Mouse (Mus musculus): Measurements from ENCODE around the gene Srms. TPM values are rescaled to one million over a fixed set of nuclear protein-coding genes. Genes with fewer than 3 reads are reported as not detected.
A peak's percentile ranks its signal among the peaks of the same experiment; 100 is the strongest.
"Not testable (repeated sequence)": the region's sequence is repeated elsewhere in the genome, so short reads cannot be mapped to it uniquely, and the experiment has no call there.

The Srms gene
- polyA plus RNA-seq, 1 experiment from 2014 or later, result not detected

GRCm38 (mm10) chr2:181193044-181193443, 19.9 kb downstream of the Srms start:
- ATAC-seq (replicated peaks; ENCODE audit: insufficient number of reproducible peaks, low FRiP score, low TSS enrichment, low read depth) (no peak), DNase-seq (ENCODE audit: low spot score) (no peak)
- Histone ChIP-seq H3K9ac (replicated peaks; ENCODE audit: low read length) (no peak overlapping the region), H3K4me3 (ENCODE audit: low read depth, low read length) (no peak overlapping the region), H3K4me2 (ENCODE audit: low read depth, low read length) (no peak overlapping the region), H3K27me3 (ENCODE audit: control insufficient read depth, insufficient read depth, low read length) (no peaks in the 10 kb centered on the region), H3K9me3 (replicated peaks; ENCODE audit: control insufficient read depth, low read length) (no peaks in the 10 kb centered on the region), H3K4me1 (ENCODE audit: control insufficient read depth, insufficient read depth, low read length) (peaks cover 5% of the 10 kb centered on the region; the same call in 1 of the 2 replicates), H3K27ac (replicated peaks; ENCODE audit: low read depth, low read length) (no peak overlapping the region), H3K36me3 (replicated peaks; ENCODE audit: control insufficient read depth, insufficient read depth, low read depth, low read length) (no peaks in the 10 kb centered on the region)
- 82% methylated on average over 3 of the region's 3 CpGs for WGBS

- Histone ChIP-seq H3K9me3 (replicated peaks; ENCODE audit: control insufficient read depth, low read length) (no peaks in the 10 kb centered on the region), H3K4me2 (ENCODE audit: low read depth, low read length) (no peak overlapping the region), H3K4me3 (ENCODE audit: low read depth, low read length) (no peak overlapping the region), H3K27me3 (ENCODE audit: control insufficient read depth, insufficient read depth, low read length) (no peaks in the 10 kb centered on the region), H3K36me3 (replicated peaks; ENCODE audit: control insufficient read depth, insufficient read depth, low read depth, low read length) (no peaks in the 10 kb centered on the region), H3K4me1 (ENCODE audit: control insufficient read depth, insufficient read depth, low read length) (peaks cover 5% of the 10 kb centered on the region; the same call in 1 of the 2 replicates), H3K9ac (replicated peaks; ENCODE audit: low read length) (no peak overlapping the region), H3K27ac (replicated peaks; ENCODE audit: low read depth, low read length) (no peak overlapping the region)
- ATAC-seq (replicated peaks; ENCODE audit: insufficient number of reproducible peaks, low FRiP score, low TSS enrichment, low read depth), result no peak
- 70% methylated on average over 4 of the region's 4 CpGs for WGBS
- DNase-seq (ENCODE audit: low spot score), result no peak
Measured at GRCm38 (mm10) chr2:181191936-181192335, 21.0 kb downstream of the Srms start.

- H3K9ac ChIP-seq (replicated peaks; ENCODE audit: low read length); H3K27me3 ChIP-seq (ENCODE audit: control insufficient read depth, insufficient read depth, low read length); H3K4me1 ChIP-seq (ENCODE audit: control insufficient read depth, insufficient read depth, low read length); H3K27ac ChIP-seq (replicated peaks; ENCODE audit: low read depth, low read length); H3K9me3 ChIP-seq (replicated peaks; ENCODE audit: control insufficient read depth, low read length); ATAC-seq (replicated peaks; ENCODE audit: insufficient number of reproducible peaks, low FRiP score, low TSS enrichment, low read depth); H3K4me3 ChIP-seq (ENCODE audit: low read depth, low read length); DNase-seq (ENCODE audit: low spot score); H3K36me3 ChIP-seq (replicated peaks; ENCODE audit: control insufficient read depth, insufficient read depth, low read depth, low read length); H3K4me2 ChIP-seq (ENCODE audit: low read depth, low read length): not testable (repeated sequence)
- WGBS, result 69% methylated on average over 4 of the region's 4 CpGs
Measured at GRCm38 (mm10) chr2:181191385-181191784, 21.6 kb downstream of the Srms start.

GRCm38 (mm10) chr2:181189321-181189720, 23.7 kb downstream of the Srms start:
- H3K36me3 ChIP-seq (replicated peaks; ENCODE audit: control insufficient read depth, insufficient read depth, low read depth, low read length), result no peaks in the 10 kb centered on the region
- H3K27ac ChIP-seq (replicated peaks; ENCODE audit: low read depth, low read length), result no peak overlapping the region
- no peak overlapping the region for H3K4me3 ChIP-seq (ENCODE audit: low read depth, low read length)
- H3K4me1 ChIP-seq (ENCODE audit: control insufficient read depth, insufficient read depth, low read length), result peaks cover 5% of the 10 kb centered on the region; the same call in 1 of the 2 replicates
- no peaks in the 10 kb centered on the region for H3K27me3 ChIP-seq (ENCODE audit: control insufficient read depth, insufficient read depth, low read length)
- WGBS, result 87% methylated on average over 1 of the region's 1 CpGs
- H3K4me2 ChIP-seq (ENCODE audit: low read depth, low read length), result no peak overlapping the region
- H3K9ac ChIP-seq (replicated peaks; ENCODE audit: low read length), result no peak overlapping the region
- ATAC-seq (replicated peaks; ENCODE audit: insufficient number of reproducible peaks, low FRiP score, low TSS enrichment, low read depth) (no peak), DNase-seq (ENCODE audit: low spot score) (no peak)
- no peaks in the 10 kb centered on the region for H3K9me3 ChIP-seq (replicated peaks; ENCODE audit: control insufficient read depth, low read length)

GRCm38 (mm10) chr2:181188681-181189080, 24.3 kb downstream of the Srms start:
- no peaks in the 10 kb centered on the region for H3K9me3 ChIP-seq (replicated peaks; ENCODE audit: control insufficient read depth, low read length)
- peak overlapping the region; percentile 29; the same call in 1 of the 2 replicates for H3K4me2 ChIP-seq (ENCODE audit: low read depth, low read length)
- H3K4me3 ChIP-seq (ENCODE audit: low read depth, low read length), result 0 out of 2 replicates have a peak overlapping the region, but pooled peaks have one; percentile 8
- no peak for ATAC-seq (replicated peaks; ENCODE audit: insufficient number of reproducible peaks, low FRiP score, low TSS enrichment, low read depth)
- no peak overlapping the region for H3K27ac ChIP-seq (replicated peaks; ENCODE audit: low read depth, low read length)
- H3K27me3 ChIP-seq (ENCODE audit: control insufficient read depth, insufficient read depth, low read length), result no peaks in the 10 kb centered on the region
- 36% methylated on average over 2 of the region's 2 CpGs for WGBS
- peak; percentile 33 for DNase-seq (ENCODE audit: low spot score)
- peak overlapping the region; percentile 18; the same call in 1 of the 2 replicates for H3K9ac ChIP-seq (replicated peaks; ENCODE audit: low read length)
- peaks cover 5% of the 10 kb centered on the region; the same call in 1 of the 2 replicates for H3K4me1 ChIP-seq (ENCODE audit: control insufficient read depth, insufficient read depth, low read length)
- no peaks in the 10 kb centered on the region for H3K36me3 ChIP-seq (replicated peaks; ENCODE audit: control insufficient read depth, insufficient read depth, low read depth, low read length)

- Histone ChIP-seq H3K9ac (replicated peaks; ENCODE audit: low read length) (peak within 1 kb of the TSS; percentile 96), H3K4me3 (ENCODE audit: low read depth, low read length) (peak within 1 kb of the TSS; percentile 72), H3K27ac (replicated peaks; ENCODE audit: low read depth, low read length) (peak within 1 kb of the TSS; percentile 93), H3K4me1 (ENCODE audit: control insufficient read depth, insufficient read depth, low read length) (peaks cover 5% of the 10 kb centered on the region; the same call in 1 of the 2 replicates), H3K9me3 (replicated peaks; ENCODE audit: control insufficient read depth, low read length) (no peaks in the 10 kb centered on the region), H3K27me3 (ENCODE audit: control insufficient read depth, insufficient read depth, low read length) (no peaks in the 10 kb centered on the region), H3K36me3 (replicated peaks; ENCODE audit: control insufficient read depth, insufficient read depth, low read depth, low read length) (no peaks in the 10 kb centered on the region), H3K4me2 (ENCODE audit: low read depth, low read length) (peak within 1 kb of the TSS; percentile 72)
- DNase-seq (ENCODE audit: low spot score) (peak; percentile 93), ATAC-seq (replicated peaks; ENCODE audit: insufficient number of reproducible peaks, low FRiP score, low TSS enrichment, low read depth) (peak; percentile 94)
- WGBS, result under 1% methylated on average over 59 of the region's 64 CpGs
Measured at GRCm38 (mm10) chr2:181187121-181188000, 25.6 kb downstream of the Srms start, which contains the start of gene Ppdpf. Ppdpf (plus strand) TSS chr2:181187247.

- H3K4me3 ChIP-seq (ENCODE audit: low read depth, low read length), result peak overlapping the region; percentile 72
- H3K36me3 ChIP-seq (replicated peaks; ENCODE audit: control insufficient read depth, insufficient read depth, low read depth, low read length), result no peaks in the 10 kb centered on the region
- H3K27me3 ChIP-seq (ENCODE audit: control insufficient read depth, insufficient read depth, low read length), result no peaks in the 10 kb centered on the region
- peak overlapping the region; percentile 93 for H3K27ac ChIP-seq (replicated peaks; ENCODE audit: low read depth, low read length)
- peak overlapping the region; percentile 72 for H3K4me2 ChIP-seq (ENCODE audit: low read depth, low read length)
- H3K9me3 ChIP-seq (replicated peaks; ENCODE audit: control insufficient read depth, low read length), result no peaks in the 10 kb centered on the region
- under 1% methylated on average over 14 of the region's 14 CpGs for WGBS
- H3K9ac ChIP-seq (replicated peaks; ENCODE audit: low read length), result peak overlapping the region; percentile 96
- DNase-seq (ENCODE audit: low spot score) (peak; percentile 93), ATAC-seq (replicated peaks; ENCODE audit: insufficient number of reproducible peaks, low FRiP score, low TSS enrichment, low read depth) (peak; percentile 73)
- peaks cover 5% of the 10 kb centered on the region; the same call in 1 of the 2 replicates for H3K4me1 ChIP-seq (ENCODE audit: control insufficient read depth, insufficient read depth, low read length)
Measured at GRCm38 (mm10) chr2:181186635-181187034, 26.4 kb downstream of the Srms start.

GRCm38 (mm10) chr2:181180898-181181297, 32.1 kb downstream of the Srms start:
- Histone ChIP-seq H3K9ac (replicated peaks; ENCODE audit: low read length) (no peak overlapping the region), H3K4me3 (ENCODE audit: low read depth, low read length) (no peak overlapping the region), H3K4me2 (ENCODE audit: low read depth, low read length) (no peak overlapping the region), H3K36me3 (replicated peaks; ENCODE audit: control insufficient read depth, insufficient read depth, low read depth, low read length) (no peaks in the 10 kb centered on the region), H3K9me3 (replicated peaks; ENCODE audit: control insufficient read depth, low read length) (no peaks in the 10 kb centered on the region), H3K4me1 (ENCODE audit: control insufficient read depth, insufficient read depth, low read length) (no peaks in the 10 kb centered on the region), H3K27me3 (ENCODE audit: control insufficient read depth, insufficient read depth, low read length) (no peaks in the 10 kb centered on the region), H3K27ac (replicated peaks; ENCODE audit: low read depth, low read length) (no peak overlapping the region)
- DNase-seq (ENCODE audit: low spot score), result no peak
- 89% methylated on average over 6 of the region's 6 CpGs for WGBS
- no peak for ATAC-seq (replicated peaks; ENCODE audit: insufficient number of reproducible peaks, low FRiP score, low TSS enrichment, low read depth)

Measured in embryonic facial prominence, embryonic 11.5 days (tissue).